ENCODE assay signal across 19 mouse cellular contexts in the genomic region with DNA sequence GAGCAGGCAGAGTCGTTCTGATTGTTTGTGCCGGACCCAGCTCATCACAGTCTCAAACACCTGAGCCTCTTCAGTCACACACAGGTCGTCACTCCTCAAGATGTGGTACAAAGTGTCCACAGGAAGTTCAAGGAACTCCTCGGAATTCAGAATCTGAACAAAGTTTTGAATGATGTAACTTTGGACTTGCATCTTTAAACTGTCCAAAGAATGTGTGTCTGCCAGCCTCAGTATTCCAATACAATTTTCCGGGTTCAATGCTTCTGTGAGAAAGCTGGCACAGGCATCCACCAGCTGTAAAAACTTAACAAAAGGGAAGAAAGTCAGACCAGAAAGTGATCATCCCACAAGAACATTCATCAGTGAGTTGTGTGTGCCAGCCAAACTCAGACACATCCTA. TPM values are rescaled to one million over a fixed set of nuclear protein-coding genes. Genes with fewer than 3 reads are reported as not detected.
DNase-seq lines count a peak whose midpoint lies in the region; ATAC-seq and TF ChIP-seq lines count a peak whose summit lies in the region.
"Had no signal": no experiment of that assay in that cellular context is flagged by ENCODE, and none has a peak within 500 bp of the region (broad histone marks: within the 10 kb centered on the region; RNA-seq: fewer than 3 reads in every experiment).

No protein-coding gene starts in this region.

- H3K4me2 ChIP-seq in kidney, embryonic 16.5 days (replicated peaks; ENCODE audit: low read depth, low read length): no peak overlapping the region

- H3K4me3 ChIP-seq in kidney, adult 2 months (ENCODE audit: insufficient read depth, low read depth, low read length): no peak overlapping the region
- H3K4me3 ChIP-seq in kidney, embryonic 16.5 days (ENCODE audit: low read length): no peak overlapping the region

- H3K27me3 ChIP-seq in kidney, adult 2 months (replicated peaks; ENCODE audit: control insufficient read depth, insufficient read depth, low read length): no peaks in the 10 kb centered on the region
- H3K27me3 ChIP-seq in kidney, embryonic 16.5 days (ENCODE audit: insufficient read depth, low read length): no peaks in the 10 kb centered on the region
- H3K27me3 ChIP-seq: CH12.LX, Patski had no signal

- H3K9me3 ChIP-seq in kidney, embryonic 16.5 days (ENCODE audit: low read length): no peaks in the 10 kb centered on the region
- H3K9me3 ChIP-seq: G1E had no signal

- WGBS in kidney, adult 2 months: 61% methylated on average over 5 of the region's 5 CpGs
- 81% methylated on average over 5 of the region's 5 CpGs for WGBS in kidney, embryonic 16.5 days

- TF ChIP-seq CTCF in kidney, adult 2 months (conservative IDR thresholded peaks at IDR 0.05; ENCODE audit: insufficient read depth, insufficient read length, low read depth, low read length): no peak

- peak; percentile 63 for DNase-seq in kidney, adult 2 months
- peak; percentile 67 for DNase-seq in kidney, adult 9 months
- no peak for DNase-seq in kidney, postnatal 4 days
- DNase-seq: adrenal gland, adult 2 months; adrenal gland, adult 8-10 months; adrenal gland, postnatal 10 days; adrenal gland, postnatal 14 days; adrenal gland, postnatal 25 days; adrenal gland, postnatal 36 days; B cell, adult 2 months; cerebellum, adult 11 months; cerebellum, adult 11-12 months; cerebellum, adult 18-20 months had no signal

- H3K27ac ChIP-seq in kidney, adult 2 months (ENCODE audit: insufficient read depth, low read depth, low read length): no peak overlapping the region
- H3K27ac ChIP-seq in kidney, embryonic 16.5 days (ENCODE audit: low read length): no peak overlapping the region

- no peak for ATAC-seq in kidney, embryonic 16.5 days (ENCODE audit: low FRiP score, low TSS enrichment)
- ATAC-seq: activated CD4-positive, CD25-positive, alpha-beta regulatory T cell, adult 4 months; CD4-positive, CD25-positive, alpha-beta regulatory T cell, adult 4 months; Patski had no signal

- H3K4me1 ChIP-seq in kidney, adult 2 months (ENCODE audit: control insufficient read depth, insufficient read depth, low read length): peaks cover 3% of the 10 kb centered on the region; the same call in 1 of the 2 replicates
- H3K4me1 ChIP-seq in kidney, embryonic 16.5 days (ENCODE audit: insufficient read depth, low read length): no peaks in the 10 kb centered on the region

- TF ChIP-seq POLR2A in kidney, adult 2 months (IDR thresholded peaks at IDR 0.05; ENCODE audit: low read depth, low read length): no peak

- no peak overlapping the region for H3K9ac ChIP-seq in kidney, embryonic 16.5 days (replicated peaks; ENCODE audit: low read length)

- H3K36me3 ChIP-seq in kidney, adult 2 months (ENCODE audit: control insufficient read depth, insufficient read depth, low read length): no peaks in the 10 kb centered on the region
- no peaks in the 10 kb centered on the region for H3K36me3 ChIP-seq in kidney, embryonic 16.5 days (ENCODE audit: insufficient read depth, low read length)

RNA-seq across cellular contexts. Expression of a gene that starts 25.8 kb away (rescaled TPM):
- 4.1 and 5.2 TPM in 2 replicates for polyA plus RNA-seq in kidney, adult 2 months (2012; rRNA removed)
- polyA plus RNA-seq in kidney, embryonic 16.5 days (2015; fragmentation: Nextera tagmentation; extraction: Ambion mirVana): 18.0 and 20.7 TPM in 2 replicates

Comparison
In these comparisons a context has a peak if more than half of its experiments do, and no peak if none do; other contexts are left out.
1. DNase-seq: peak in kidney, adult 2 months (single experiment) and kidney, adult 9 months (single experiment); none in kidney, postnatal 4 days (0 of 2).